Mouse (Mus musculus): ENCODE measurements at regions not wholly inside any gene's neighbourhood (a gene's known extent, or its start where the extent isn't known, plus 50 kb on each side); places are given as distances from the start of the nearest gene placed in this dataset.

DNA sequence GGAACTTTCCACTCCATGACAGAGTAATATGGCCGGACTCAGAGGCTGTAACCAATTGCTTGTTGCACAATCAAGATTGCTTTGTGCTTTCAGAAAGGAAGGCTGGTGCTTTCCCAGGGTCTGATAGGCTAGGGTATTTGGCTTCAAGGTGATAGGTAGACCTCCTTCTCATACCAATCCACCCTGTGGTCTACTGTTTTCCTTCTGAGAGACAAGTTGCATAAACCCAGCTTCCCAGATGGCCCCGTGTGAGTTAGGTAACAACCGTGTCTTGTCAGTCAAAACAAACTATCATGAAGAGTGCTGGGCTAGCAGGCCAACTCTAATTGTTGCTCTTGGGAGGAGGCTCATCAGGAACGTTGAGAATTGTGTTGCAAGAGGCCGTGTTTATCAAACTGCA is 337.2 kb downstream of the Gadd45g start:
- DNase-seq (ENCODE audit: extremely low spot score in 1 of 2, low spot score in 1 of 2), result no peak

- no peak for DNase-seq (ENCODE audit: extremely low spot score in 1 of 2, low spot score in 1 of 2)
These were observed 339.1 kb downstream of the Gadd45g start for GRCm38 (mm10) chr13:52185574-52185973.

GRCm38 (mm10) chr13:52187841-52188604 is 341.5 kb downstream of the Gadd45g start:
- peak in 1 of 2 experiments; percentile 3 for DNase-seq (ENCODE audit: extremely low spot score in 1 of 2, low spot score in 1 of 2)

GRCm38 (mm10) chr13:52188605-52189003 is 342.1 kb downstream of the Gadd45g start:
- DNase-seq (ENCODE audit: extremely low spot score in 1 of 2, low spot score in 1 of 2), result no peak

DNA sequence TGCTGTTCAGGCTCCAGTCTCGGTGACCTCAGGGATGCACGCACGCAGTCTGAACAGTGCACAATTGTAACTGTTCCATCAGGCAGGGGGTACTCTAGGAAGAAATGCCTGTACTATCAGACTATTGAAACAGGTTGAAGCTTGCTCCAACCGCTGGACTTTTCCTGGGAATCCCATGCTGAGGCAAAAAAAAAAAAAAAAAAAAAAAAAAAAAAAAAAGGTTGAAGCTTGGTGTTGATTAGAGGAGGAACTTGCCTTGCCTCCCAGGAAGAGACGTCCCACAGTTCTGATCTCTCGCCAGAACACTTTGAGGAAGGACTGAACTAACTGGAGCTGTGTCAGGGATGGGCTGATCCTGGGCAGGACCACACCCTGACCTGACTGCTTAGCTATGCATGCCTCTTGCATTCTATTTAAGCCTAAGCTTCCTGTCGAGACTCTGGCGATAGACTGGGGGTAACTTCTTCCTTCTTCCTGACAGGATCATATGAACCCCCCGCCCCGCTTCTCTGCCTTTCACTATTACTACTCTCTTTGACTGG is 341.6 kb downstream of the Diras2 start:
- DNase-seq (ENCODE audit: extremely low spot score in 1 of 2, low spot score in 1 of 2), result no peak

GRCm38 (mm10) chr13:52190256-52190655 is 340.8 kb downstream of the Diras2 start:
- no peak for DNase-seq (ENCODE audit: extremely low spot score in 1 of 2, low spot score in 1 of 2)

DNA sequence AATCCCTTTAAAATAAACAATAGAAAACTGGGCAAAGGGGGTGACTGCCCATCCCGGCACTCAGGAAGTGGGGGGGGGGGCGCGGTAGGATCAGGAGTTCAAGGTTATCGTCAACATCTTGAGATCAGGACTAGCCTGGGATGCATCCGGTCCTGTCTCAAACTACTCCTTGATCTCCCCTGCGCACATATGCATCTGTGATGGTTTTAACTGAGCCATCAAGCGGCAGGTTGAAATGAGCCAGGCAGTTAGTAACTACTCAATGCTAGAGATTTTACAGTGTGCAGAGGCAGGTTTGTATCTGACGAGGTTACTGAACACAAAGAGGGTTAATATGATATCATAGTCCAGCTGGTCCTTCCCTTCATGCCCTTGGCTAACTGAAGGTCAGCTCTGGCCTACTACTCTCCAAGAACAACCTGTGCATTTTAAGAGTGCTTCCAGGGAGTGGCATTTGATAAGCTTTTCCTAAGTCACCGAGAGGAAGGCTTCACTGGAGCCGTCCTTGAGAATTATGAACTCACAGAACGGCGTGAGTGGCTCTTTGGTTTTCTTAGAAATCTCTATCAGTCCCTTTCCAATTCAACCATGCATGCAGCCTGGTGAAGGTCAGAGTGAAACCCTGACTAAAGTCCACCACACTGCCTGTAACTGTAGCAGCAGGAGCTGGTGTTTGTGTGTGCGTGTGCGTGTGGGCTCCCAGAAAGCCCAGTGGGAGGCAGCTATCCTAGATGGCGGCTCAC is 340.1 kb downstream of the Diras2 start:
- DNase-seq (ENCODE audit: extremely low spot score in 1 of 2, low spot score in 1 of 2), result no peak

GRCm38 (mm10) chr13:52196917-52197316 is 334.2 kb downstream of the Diras2 start:
- no peak for DNase-seq (ENCODE audit: extremely low spot score in 1 of 2, low spot score in 1 of 2)

- no peak for DNase-seq (ENCODE audit: extremely low spot score in 1 of 2, low spot score in 1 of 2)
These were observed 332.3 kb downstream of the Diras2 start for GRCm38 (mm10) chr13:52198649-52199348.

GRCm38 (mm10) chr13:52202372-52202771 is 328.7 kb downstream of the Diras2 start:
- no peak for DNase-seq (ENCODE audit: extremely low spot score in 1 of 2, low spot score in 1 of 2)

- no peak for DNase-seq (ENCODE audit: extremely low spot score in 1 of 2, low spot score in 1 of 2)
These were observed 325.1 kb downstream of the Diras2 start for GRCm38 (mm10) chr13:52205951-52206350.

DNA sequence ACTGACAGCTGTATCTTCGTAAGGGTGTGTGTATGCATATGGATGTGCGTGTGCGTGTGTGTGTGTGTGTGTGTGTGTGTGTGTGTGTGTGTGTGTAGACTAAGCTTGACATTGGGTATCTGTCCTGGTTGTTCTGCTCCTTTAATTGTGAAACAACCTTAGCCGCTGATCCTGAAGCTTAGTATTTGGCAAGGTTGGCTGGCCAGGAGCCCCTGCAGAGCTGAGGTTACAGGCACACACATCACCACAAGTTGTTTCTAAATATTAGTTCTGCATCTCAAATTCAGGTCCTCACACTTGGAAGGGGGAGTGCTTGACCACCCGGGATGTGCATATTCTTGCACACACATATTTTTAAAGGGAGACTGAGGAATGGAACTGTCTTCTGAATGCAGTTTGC is 314.7 kb downstream of the Diras2 start:
- no peak for DNase-seq (ENCODE audit: extremely low spot score in 1 of 2, low spot score in 1 of 2)

GRCm38 (mm10) chr13:52217066-52217465 is 314.0 kb downstream of the Diras2 start:
- no peak for DNase-seq (ENCODE audit: extremely low spot score in 1 of 2, low spot score in 1 of 2)

DNA sequence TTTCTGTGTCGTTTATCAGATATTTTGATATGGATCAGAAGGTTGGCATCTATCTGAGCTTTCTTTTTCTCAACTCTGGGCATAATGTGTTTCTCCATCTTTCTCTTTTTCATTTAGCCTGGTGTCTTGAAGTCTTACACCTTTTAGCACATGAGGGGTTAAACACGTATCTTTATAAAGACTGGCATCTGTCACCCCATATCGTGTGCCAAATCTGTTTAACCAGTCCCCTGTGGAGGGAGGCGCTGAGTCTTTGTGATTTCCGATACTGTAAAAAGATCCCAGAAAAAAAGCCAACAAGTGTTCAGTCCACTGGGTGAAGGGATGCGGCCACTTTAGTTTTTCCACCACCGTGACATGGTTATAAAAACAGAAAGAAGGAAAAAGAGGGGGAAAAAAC is 313.3 kb downstream of the Diras2 start:
- DNase-seq (ENCODE audit: extremely low spot score in 1 of 2, low spot score in 1 of 2), result no peak

DNA sequence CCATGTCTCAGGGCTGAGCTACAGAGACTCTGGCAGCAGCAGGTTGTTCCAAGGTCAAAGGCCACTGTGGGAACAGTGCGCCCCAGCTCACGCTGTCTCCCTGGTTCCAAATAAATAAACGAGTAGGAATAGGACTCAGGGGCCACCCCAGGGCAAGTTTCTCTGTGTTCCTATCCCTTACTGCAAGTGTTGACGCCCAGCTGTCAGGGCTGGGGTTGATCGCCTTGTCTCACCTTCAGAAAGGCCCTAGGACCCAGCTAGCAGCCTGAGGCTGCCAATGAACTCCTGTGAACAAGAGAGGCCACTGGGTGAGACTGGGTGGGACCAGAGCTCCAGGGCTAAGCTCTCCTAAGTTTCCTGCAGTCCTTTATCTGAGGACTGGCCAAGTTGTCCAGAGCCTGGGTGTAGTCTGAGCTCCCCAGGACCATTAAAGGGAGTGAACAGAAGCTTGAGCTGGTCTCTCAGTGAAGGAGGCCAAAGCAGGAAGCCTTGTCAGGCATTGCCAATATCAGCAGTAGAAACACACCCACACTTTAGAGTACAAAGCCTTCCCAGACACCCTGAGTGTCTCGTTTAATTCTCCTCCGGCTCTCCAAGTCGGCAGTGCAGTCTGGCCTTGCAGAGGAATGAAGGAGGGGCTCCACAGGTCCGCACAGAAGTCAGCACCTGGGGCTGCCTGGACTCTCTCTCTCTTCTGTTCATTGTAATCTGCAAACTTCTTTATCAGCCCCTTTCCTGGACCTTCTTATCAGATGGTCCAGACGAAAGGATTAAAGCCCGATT is 308.6 kb downstream of the Diras2 start:
- no peak for DNase-seq (ENCODE audit: extremely low spot score in 1 of 2, low spot score in 1 of 2)

DNA sequence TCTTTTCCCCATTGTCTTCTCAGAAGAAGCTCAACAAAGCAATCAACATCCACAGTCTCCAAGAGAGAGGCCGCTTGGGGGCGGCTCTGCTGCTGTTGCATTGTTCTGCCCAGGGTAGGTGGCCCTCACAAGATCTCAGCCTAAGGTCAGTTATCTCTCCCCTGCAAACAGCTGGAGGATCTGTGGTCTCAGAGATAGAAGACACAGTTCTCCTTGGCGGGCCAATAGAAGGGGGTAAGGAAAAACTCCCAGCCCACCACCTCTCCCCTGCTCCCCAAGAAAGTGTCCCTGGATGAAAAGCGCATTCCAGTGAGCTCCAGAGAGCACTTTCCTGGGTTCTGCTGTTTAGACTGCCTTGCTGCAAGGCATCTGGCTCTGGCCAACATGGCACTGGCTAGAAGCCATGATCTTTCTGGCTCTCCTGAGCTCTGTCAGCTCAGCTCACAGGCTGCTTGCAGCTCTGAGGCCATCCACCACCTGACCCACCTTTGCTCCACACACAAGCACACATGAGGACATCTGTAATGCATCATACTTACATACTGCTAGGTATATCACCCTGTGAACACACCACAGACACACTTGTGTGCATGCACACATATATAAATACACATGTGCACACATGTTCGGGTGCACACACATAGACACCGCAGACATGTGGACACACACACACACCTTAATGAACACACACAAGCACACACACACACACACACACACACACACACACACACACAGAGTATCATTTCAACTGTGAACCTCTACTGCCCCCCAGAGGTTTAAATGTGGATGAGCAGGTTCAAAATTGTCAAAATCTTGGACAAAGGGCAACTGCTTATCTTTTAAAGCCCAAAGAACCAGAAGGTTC is 307.7 kb downstream of the Diras2 start:
- DNase-seq (ENCODE audit: extremely low spot score in 1 of 2, low spot score in 1 of 2), result peak in 1 of 2 experiments; percentile 59

DNA sequence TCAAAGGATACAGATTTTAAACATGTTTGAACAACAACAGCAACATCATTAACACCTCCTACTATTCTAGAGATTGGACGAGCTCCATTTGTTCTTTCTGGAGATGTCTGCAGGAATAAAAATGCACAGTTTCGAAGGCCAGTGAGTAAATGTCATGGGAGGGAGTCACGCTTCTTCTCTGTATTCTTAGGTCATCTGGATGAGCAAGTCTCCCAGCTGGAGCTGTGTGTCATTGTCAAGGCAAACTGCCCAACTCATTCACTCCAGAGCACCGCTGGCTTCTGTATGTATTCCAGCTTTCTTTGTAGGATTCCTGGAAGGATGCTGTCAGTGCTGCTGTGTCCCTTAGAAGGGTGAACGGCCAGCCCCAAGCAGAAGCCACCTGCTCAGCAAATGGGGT is 297.1 kb downstream of the Diras2 start:
- DNase-seq (ENCODE audit: extremely low spot score in 1 of 2, low spot score in 1 of 2), result peak in 1 of 2 experiments; percentile 52

- DNase-seq (ENCODE audit: extremely low spot score in 1 of 2, low spot score in 1 of 2), result peak in 1 of 2 experiments; percentile 55
These were observed 295.0 kb downstream of the Diras2 start for GRCm38 (mm10) chr13:52236105-52236504.

GRCm38 (mm10) chr13:52239563-52239962 is 291.5 kb downstream of the Diras2 start:
- no peak for DNase-seq (ENCODE audit: extremely low spot score in 1 of 2, low spot score in 1 of 2)
